Mouse (Mus musculus): Measurements from ENCODE around the gene Rora. TPM values are rescaled to one million over a fixed set of nuclear protein-coding genes. Genes with fewer than 3 reads are reported as not detected.

Rora gene
- total RNA-seq, 2 experiments from 2014 or later, result 54.8 to 56.1 TPM

- DNase-seq, result no peak
Measured at GRCm38 (mm10) chr9:69313297-69313696, 659.7 kb downstream of the Rora start.

GRCm38 (mm10) chr9:69314451-69315210, 661.0 kb downstream of the Rora start:
- no peak for DNase-seq

- DNase-seq, result no peak
Measured at GRCm38 (mm10) chr9:69317527-69318115, 664.0 kb downstream of the Rora start.

- DNase-seq, result no peak
Measured at GRCm38 (mm10) chr9:69319434-69319833, 665.8 kb downstream of the Rora start.

GRCm38 (mm10) chr9:69319913-69320634, 666.5 kb downstream of the Rora start:
- no peak for DNase-seq

- no peak for DNase-seq
Measured at GRCm38 (mm10) chr9:69320635-69321027, 667.0 kb downstream of the Rora start.

GRCm38 (mm10) chr9:69321956-69322355, 668.4 kb downstream of the Rora start:
- no peak for DNase-seq

- no peak for DNase-seq
Measured at GRCm38 (mm10) chr9:69323831-69324230, 670.2 kb downstream of the Rora start.

- DNase-seq, result no peak
Measured at GRCm38 (mm10) chr9:69327077-69327476, 673.5 kb downstream of the Rora start.

- no peak for DNase-seq
Measured at GRCm38 (mm10) chr9:69327591-69327990, 674.0 kb downstream of the Rora start.

GRCm38 (mm10) chr9:69331790-69332189, 678.2 kb downstream of the Rora start:
- DNase-seq, result no peak

- DNase-seq, result no peak
Measured at GRCm38 (mm10) chr9:69332802-69333568, 679.4 kb downstream of the Rora start.

GRCm38 (mm10) chr9:69333654-69334053, 680.1 kb downstream of the Rora start:
- DNase-seq, result no peak

- DNase-seq, result no peak
Measured at GRCm38 (mm10) chr9:69334106-69334505, 680.5 kb downstream of the Rora start.

GRCm38 (mm10) chr9:69336063-69336462, 682.5 kb downstream of the Rora start:
- no peak for DNase-seq

- DNase-seq, result no peak
Measured at GRCm38 (mm10) chr9:69339199-69339598, 685.6 kb downstream of the Rora start.

- DNase-seq, result no peak
Measured at GRCm38 (mm10) chr9:69339829-69340228, 686.2 kb downstream of the Rora start.

- no peak for DNase-seq
Measured at GRCm38 (mm10) chr9:69340421-69340820, 686.8 kb downstream of the Rora start.

GRCm38 (mm10) chr9:69343881-69344280, 690.3 kb downstream of the Rora start:
- no peak for DNase-seq

GRCm38 (mm10) chr9:69345550-69345949, 692.0 kb downstream of the Rora start:
- DNase-seq, result no peak

- no peak for DNase-seq
Measured at GRCm38 (mm10) chr9:69347796-69348195, 694.2 kb downstream of the Rora start.

GRCm38 (mm10) chr9:69349537-69349936, 696.0 kb downstream of the Rora start:
- DNase-seq, result no peak
